In the genomic region with DNA sequence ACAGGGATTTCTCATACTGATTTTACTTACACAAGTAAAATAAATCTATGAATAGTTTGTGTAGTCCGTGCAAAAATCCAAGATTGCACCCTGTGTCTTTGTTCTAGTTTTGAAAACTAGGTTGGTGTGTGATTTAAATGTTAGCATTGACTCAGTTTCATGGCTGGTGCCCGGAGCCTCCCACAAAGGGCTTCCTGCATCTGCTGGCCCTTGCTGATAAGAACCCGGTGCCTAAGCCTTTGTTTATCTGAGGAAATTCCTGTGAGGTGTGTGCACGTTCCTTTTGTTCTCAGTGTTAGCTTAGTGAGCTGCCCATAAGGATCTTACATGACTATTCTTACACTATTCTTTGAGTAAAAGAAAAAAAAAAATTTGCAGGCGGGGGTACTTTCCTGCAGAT, we compare ENCODE assay signal across 10 mouse cellular contexts. TPM values are rescaled to one million over a fixed set of nuclear protein-coding genes. Genes with fewer than 3 reads are reported as not detected.
DNase-seq lines count a peak whose midpoint lies in the region; ATAC-seq and TF ChIP-seq lines count a peak whose summit lies in the region.
"Had no signal": no experiment of that assay in that cellular context is flagged by ENCODE, and none has a peak within 500 bp of the region (broad histone marks: within the 10 kb centered on the region; RNA-seq: fewer than 3 reads in every experiment).

No protein-coding gene starts in this region.

- 62% methylated on average over 5 of the region's 5 CpGs for WGBS in embryonic facial prominence, embryonic 14.5 days
- 70% methylated on average over 5 of the region's 5 CpGs for WGBS in embryonic facial prominence, embryonic 10.5 days
- 60% methylated on average over 5 of the region's 5 CpGs for WGBS in midbrain, embryonic 15.5 days
- 58% methylated on average over 5 of the region's 5 CpGs for WGBS in forebrain, postnatal 0 days

- DNase-seq in embryonic facial prominence, embryonic 14.5 days (ENCODE audit: low spot score) = peak; percentile 49
- no peak for DNase-seq in embryonic facial prominence, embryonic 10.5 days (ENCODE audit: low spot score)
- peak; percentile 28 to 62 for DNase-seq in heart, adult 18-20 months
- peak; percentile 13 to 57 for DNase-seq in kidney, postnatal 25 days
- DNase-seq in lung, postnatal 25 days (ENCODE audit: low spot score) = peak; percentile 73
- DNase-seq in adrenal gland, adult 8-10 months = no peak
- no peak for DNase-seq in forebrain, postnatal 0 days
- DNase-seq: B cell, adult 2 months; layer of hippocampus, adult 9-11 months had no signal

- H3K9ac ChIP-seq in embryonic facial prominence, embryonic 14.5 days (ENCODE audit: low read depth, low read length) = no peak overlapping the region
- no peak overlapping the region for H3K9ac ChIP-seq in midbrain, embryonic 15.5 days
- no peak overlapping the region for H3K9ac ChIP-seq in forebrain, postnatal 0 days

- no peak for TF ChIP-seq CTCF in forebrain, postnatal 0 days (IDR thresholded peaks at IDR 0.05; ENCODE audit: low read depth)

- ATAC-seq in embryonic facial prominence, embryonic 14.5 days (ENCODE audit: low read depth) = no peak
- no peak for ATAC-seq in midbrain, embryonic 15.5 days (replicated peaks)
- no peak for ATAC-seq in forebrain, postnatal 0 days

- no peaks in the 10 kb centered on the region for H3K9me3 ChIP-seq in embryonic facial prominence, embryonic 14.5 days (ENCODE audit: control insufficient read depth, low read length)
- no peaks in the 10 kb centered on the region for H3K9me3 ChIP-seq in embryonic facial prominence, embryonic 10.5 days
- no peaks in the 10 kb centered on the region for H3K9me3 ChIP-seq in midbrain, embryonic 15.5 days
- H3K9me3 ChIP-seq in forebrain, postnatal 0 days (ENCODE audit: low read length) = no peaks in the 10 kb centered on the region

- H3K4me2 ChIP-seq in embryonic facial prominence, embryonic 14.5 days (ENCODE audit: low read depth, low read length) = no peak overlapping the region
- no peak overlapping the region for H3K4me2 ChIP-seq in midbrain, embryonic 15.5 days
- no peak overlapping the region for H3K4me2 ChIP-seq in forebrain, postnatal 0 days (ENCODE audit: low read depth)

- no peak overlapping the region for H3K4me3 ChIP-seq in embryonic facial prominence, embryonic 14.5 days (ENCODE audit: low read depth, low read length)
- H3K4me3 ChIP-seq in embryonic facial prominence, embryonic 10.5 days = no peak overlapping the region
- H3K4me3 ChIP-seq in midbrain, embryonic 15.5 days = no peak overlapping the region
- H3K4me3 ChIP-seq in forebrain, postnatal 0 days (ENCODE audit: low read depth, low read length) = no peak overlapping the region

- no peak overlapping the region for H3K27ac ChIP-seq in embryonic facial prominence, embryonic 14.5 days (replicated peaks; ENCODE audit: low read depth, low read length)
- H3K27ac ChIP-seq in embryonic facial prominence, embryonic 10.5 days (replicated peaks) = no peak overlapping the region
- H3K27ac ChIP-seq in midbrain, embryonic 15.5 days = no peak overlapping the region
- H3K27ac ChIP-seq in forebrain, postnatal 0 days (ENCODE audit: low read depth, low read length) = no peak overlapping the region

- H3K27me3 ChIP-seq in embryonic facial prominence, embryonic 14.5 days (replicated peaks; ENCODE audit: control insufficient read depth, insufficient read depth, low read length) = no peaks in the 10 kb centered on the region
- no peaks in the 10 kb centered on the region for H3K27me3 ChIP-seq in embryonic facial prominence, embryonic 10.5 days (replicated peaks; ENCODE audit: low read depth, poor library complexity, severe bottlenecking)
- H3K27me3 ChIP-seq in midbrain, embryonic 15.5 days (replicated peaks) = no peaks in the 10 kb centered on the region
- H3K27me3 ChIP-seq in forebrain, postnatal 0 days (ENCODE audit: insufficient read depth, low read length) = no peaks in the 10 kb centered on the region

- H3K4me1 ChIP-seq in embryonic facial prominence, embryonic 14.5 days (ENCODE audit: control insufficient read depth, insufficient read depth, low read length) = no peaks in the 10 kb centered on the region
- H3K4me1 ChIP-seq in embryonic facial prominence, embryonic 10.5 days = no peaks in the 10 kb centered on the region
- no peaks in the 10 kb centered on the region for H3K4me1 ChIP-seq in midbrain, embryonic 15.5 days
- no peaks in the 10 kb centered on the region for H3K4me1 ChIP-seq in forebrain, postnatal 0 days (ENCODE audit: insufficient read depth)

- H3K36me3 ChIP-seq in embryonic facial prominence, embryonic 14.5 days (ENCODE audit: control insufficient read depth, insufficient read depth, low read length) = peaks cover 69% of the 10 kb centered on the region
- peaks cover 74% of the 10 kb centered on the region for H3K36me3 ChIP-seq in embryonic facial prominence, embryonic 10.5 days (replicated peaks)
- H3K36me3 ChIP-seq in midbrain, embryonic 15.5 days (replicated peaks) = peaks cover 25% of the 10 kb centered on the region
- peaks cover 24% of the 10 kb centered on the region for H3K36me3 ChIP-seq in forebrain, postnatal 0 days (ENCODE audit: insufficient read depth)

RNA-seq across cellular contexts. Expression of gene Vps36, which starts 16.4 kb away (rescaled TPM):
- 28.4 and 31.1 TPM in 2 replicates for polyA plus RNA-seq in embryonic facial prominence, embryonic 14.5 days (2014; fragmentation: Nextera tagmentation; extraction: Ambion mirVana)
- polyA plus RNA-seq in embryonic facial prominence, embryonic 10.5 days (2016; fragmentation: Nextera tagmentation; extraction: Ambion mirVana) = 41.7 and 44.5 TPM in 2 replicates
- 10 to 100 TPM; 26.7 to 29.0 TPM for total RNA-seq in heart, adult 18-20 months (2021)
- polyA plus RNA-seq in midbrain, embryonic 15.5 days (2015; fragmentation: Nextera tagmentation; extraction: Ambion mirVana) = 40.7 and 42.3 TPM in 2 replicates
- total RNA-seq in adrenal gland, adult 8-10 months (2022) = 10 to 100 TPM; 33.9 to 47.7 (median 40.9) TPM
- total RNA-seq in forebrain, postnatal 0 days (2014; rRNA removed) = 38.3 and 42.9 TPM in 2 replicates
- polyA plus RNA-seq in forebrain, postnatal 0 days (2015; fragmentation: Nextera tagmentation; extraction: Ambion mirVana) = 24.6 and 36.7 TPM in 2 replicates

RNA-seq across cellular contexts. Expression of gene Thsd1, which starts 18.1 kb away (rescaled TPM):
- 11.2 and 13.1 TPM in 2 replicates for polyA plus RNA-seq in embryonic facial prominence, embryonic 14.5 days (2014; fragmentation: Nextera tagmentation; extraction: Ambion mirVana)
- polyA plus RNA-seq in embryonic facial prominence, embryonic 10.5 days (2016; fragmentation: Nextera tagmentation; extraction: Ambion mirVana) = 9.8 and 10.5 TPM in 2 replicates
- 1 to 10 TPM; 4.2 to 4.5 TPM for total RNA-seq in heart, adult 18-20 months (2021)
- 7.6 and 8.5 TPM in 2 replicates for polyA plus RNA-seq in midbrain, embryonic 15.5 days (2015; fragmentation: Nextera tagmentation; extraction: Ambion mirVana)
- total RNA-seq in adrenal gland, adult 8-10 months (2022) = 1 to 10 TPM; 2.5 to 3.9 (median 3.2) TPM
- 4.5 and 7.0 TPM in 2 replicates for total RNA-seq in forebrain, postnatal 0 days (2014; rRNA removed)
- polyA plus RNA-seq in forebrain, postnatal 0 days (2015; fragmentation: Nextera tagmentation; extraction: Ambion mirVana) = 5.2 and 5.6 TPM in 2 replicates

RNA-seq across cellular contexts. Expression of gene Ckap2, which starts 23.4 kb away (rescaled TPM):
- 35.6 and 43.4 TPM in 2 replicates for polyA plus RNA-seq in embryonic facial prominence, embryonic 14.5 days (2014; fragmentation: Nextera tagmentation; extraction: Ambion mirVana)
- 48.6 and 51.9 TPM in 2 replicates for polyA plus RNA-seq in embryonic facial prominence, embryonic 10.5 days (2016; fragmentation: Nextera tagmentation; extraction: Ambion mirVana)
- total RNA-seq in heart, adult 18-20 months (2021) = under 1 TPM; 0.13 to 0.74 TPM
- 8.3 and 9.4 TPM in 2 replicates for polyA plus RNA-seq in midbrain, embryonic 15.5 days (2015; fragmentation: Nextera tagmentation; extraction: Ambion mirVana)
- 1 to 10 TPM; 1.4 to 5.5 (median 3.2) TPM for total RNA-seq in adrenal gland, adult 8-10 months (2022)
- 7.5 and 8.8 TPM in 2 replicates for total RNA-seq in forebrain, postnatal 0 days (2014; rRNA removed)
- 6.8 and 8.0 TPM in 2 replicates for polyA plus RNA-seq in forebrain, postnatal 0 days (2015; fragmentation: Nextera tagmentation; extraction: Ambion mirVana)

RNA-seq across cellular contexts. Expression of gene Nek3, which starts 42.8 kb away (rescaled TPM):
- polyA plus RNA-seq in embryonic facial prominence, embryonic 14.5 days (2014; fragmentation: Nextera tagmentation; extraction: Ambion mirVana) = 4.1 and 5.8 TPM in 2 replicates
- polyA plus RNA-seq in embryonic facial prominence, embryonic 10.5 days (2016; fragmentation: Nextera tagmentation; extraction: Ambion mirVana) = 6.8 and 7.3 TPM in 2 replicates
- 1 to 10 TPM; 1.9 to 2.2 TPM for total RNA-seq in heart, adult 18-20 months (2021)
- 6.9 and 7.6 TPM in 2 replicates for polyA plus RNA-seq in midbrain, embryonic 15.5 days (2015; fragmentation: Nextera tagmentation; extraction: Ambion mirVana)
- 10 to 100 TPM in 2 of 4 experiments, 1 to 10 TPM in 2; 5.2 to 16.0 (median 9.4) TPM for total RNA-seq in adrenal gland, adult 8-10 months (2022)
- total RNA-seq in forebrain, postnatal 0 days (2014; rRNA removed) = 4.6 and 7.1 TPM in 2 replicates
- polyA plus RNA-seq in forebrain, postnatal 0 days (2015; fragmentation: Nextera tagmentation; extraction: Ambion mirVana) = 4.3 and 5.9 TPM in 2 replicates

Comparison
In these comparisons a context has a peak if more than half of its experiments do, and no peak if none do; other contexts are left out.
1. DNase-seq: peak in embryonic facial prominence, embryonic 14.5 days (single experiment), heart, adult 18-20 months (2 of 2), kidney, postnatal 25 days (2 of 2) and lung, postnatal 25 days (single experiment); none in embryonic facial prominence, embryonic 10.5 days (single experiment), adrenal gland, adult 8-10 months (single experiment) and forebrain, postnatal 0 days (single experiment).